Mouse (Mus musculus) neural tube, embryonic 13.5 days (tissue): ENCODE measurements around the gene Gm6588. TPM values are rescaled to one million over a fixed set of nuclear protein-coding genes. Genes with fewer than 3 reads are reported as not detected.
"Not testable (repeated sequence)": the region's sequence is repeated elsewhere in the genome, so short reads cannot be mapped to it uniquely, and the experiment has no call there.

Experiments used
- ATAC-seq: fragments of 200-750 bp; cut with Nextera tagmentation; 2 replicates; pipeline ENCODE4 v1.8.0; 2017; ENCODE audit warnings: low read depth, mild to moderate bottlenecking, moderate TSS enrichment, moderate library complexity
- H3K27ac ChIP-seq: fragments of 300-500 bp; sonication (generic); replicated peaks from 2 replicates; pipeline ENCODE4 v1.5.1; 2015; ENCODE audit warnings: moderate library complexity, mild to moderate bottlenecking, inconsistent platforms
- H3K27me3 ChIP-seq: fragments of 300-500 bp; sonication (generic); 2 replicates; pipeline ENCODE4 v1.6.1; 2015; ENCODE audit warnings: mild to moderate bottlenecking, inconsistent platforms
- H3K36me3 ChIP-seq: fragments of 300-500 bp; sonication (generic); 2 replicates; pipeline ENCODE4 v1.6.1; 2015; ENCODE audit warnings: mild to moderate bottlenecking, inconsistent platforms
- H3K4me1 ChIP-seq: fragments of 300-500 bp; sonication (generic); replicated peaks from 2 replicates; pipeline ENCODE4 v1.6.1; 2015; ENCODE audit warnings: inconsistent platforms
- H3K4me2 ChIP-seq: fragments of 300-500 bp; sonication (generic); 2 replicates; pipeline ENCODE4 v1.6.1; 2015; ENCODE audit warnings: inconsistent platforms, mild to moderate bottlenecking, moderate library complexity
- H3K4me3 ChIP-seq: fragments of 300-500 bp; sonication (generic); 2 replicates; pipeline ENCODE4 v1.5.1; 2015; ENCODE audit warnings: mild to moderate bottlenecking, inconsistent platforms
- H3K9ac ChIP-seq: fragments of 300-500 bp; sonication (generic); 2 replicates; pipeline ENCODE4 v1.6.1; 2015; ENCODE audit warnings: moderate library complexity, mild to moderate bottlenecking, inconsistent platforms
- H3K9me3 ChIP-seq: fragments of 300-500 bp; sonication (generic); 2 replicates; pipeline ENCODE4 v1.6.1; 2016; ENCODE audit warnings: inconsistent platforms
- WGBS: fragments of 180-500 bp; shearing (Covaris S2); methylation state at CpG from one replicate; pipeline ENCODE4 v1.1.7; 2015; 5-methylcytosine and 5-hydroxymethylcytosine counted together
- polyA plus RNA-seq: library from polyadenylated mRNA; unstranded; fragments of >200 nt; fragmentation: Nextera tagmentation; extraction: Ambion mirVana; gene quantifications from 2 replicates; pipeline ENCODE4 v1.2.1, GENCODE M21; 2015

Gene Gm6588
- 0.62 and 0.93 TPM in 2 replicates for polyA plus RNA-seq

DNA sequence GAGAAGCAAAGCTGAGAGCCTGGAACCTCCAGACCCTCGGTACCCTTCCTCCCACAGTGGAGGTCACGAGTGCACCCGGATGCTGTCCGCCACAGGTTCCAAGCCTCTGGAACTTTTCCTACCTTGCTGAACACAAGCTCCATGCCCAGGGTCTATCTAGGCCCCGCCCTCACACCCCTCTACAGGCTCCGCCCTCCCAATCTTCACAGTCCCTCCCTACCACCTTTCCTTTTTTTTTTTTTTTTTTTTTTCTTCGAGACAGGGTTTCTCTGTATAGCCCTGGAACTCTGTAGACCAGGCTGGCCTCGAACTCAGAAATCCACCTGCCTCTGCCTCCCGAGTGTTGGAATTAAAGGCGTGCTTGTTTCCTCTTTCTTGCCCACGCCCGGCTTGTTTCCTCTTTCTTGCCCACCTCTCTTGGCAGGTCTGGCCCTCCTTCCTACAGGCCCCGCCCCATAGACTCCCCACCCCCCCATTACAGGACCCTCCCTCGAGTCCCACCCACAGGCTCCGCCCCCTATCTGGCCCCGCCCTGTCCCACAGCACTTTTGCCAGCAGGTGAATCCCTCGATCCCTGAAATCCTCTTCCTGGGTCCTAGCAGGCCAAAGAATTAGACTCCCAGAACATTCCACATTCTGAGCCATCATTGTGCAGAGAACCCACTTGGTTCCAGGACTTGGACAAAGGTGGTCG, at the start of gene Gm6588:
Gene Gm6588, plus strand, starts transcription at position 680 of the 694 bp plus-strand sequence.
- no peak within 1 kb of the TSS for H3K4me3 ChIP-seq
- H3K27me3 ChIP-seq = peaks cover 21% of the 10 kb centered on the region
- no peaks in the 10 kb centered on the region for H3K4me1 ChIP-seq
- H3K27ac ChIP-seq = no peak within 1 kb of the TSS
- H3K4me2 ChIP-seq = no peak within 1 kb of the TSS
- H3K9me3 ChIP-seq = no peaks in the 10 kb centered on the region
- ATAC-seq = no peak
- H3K9ac ChIP-seq = no peak within 1 kb of the TSS
- 62% methylated on average over 18 of the region's 18 CpGs for WGBS
- 0 out of 2 replicates have a peak, but pooled peaks cover 4% of the 10 kb centered on the region for H3K36me3 ChIP-seq

DNA sequence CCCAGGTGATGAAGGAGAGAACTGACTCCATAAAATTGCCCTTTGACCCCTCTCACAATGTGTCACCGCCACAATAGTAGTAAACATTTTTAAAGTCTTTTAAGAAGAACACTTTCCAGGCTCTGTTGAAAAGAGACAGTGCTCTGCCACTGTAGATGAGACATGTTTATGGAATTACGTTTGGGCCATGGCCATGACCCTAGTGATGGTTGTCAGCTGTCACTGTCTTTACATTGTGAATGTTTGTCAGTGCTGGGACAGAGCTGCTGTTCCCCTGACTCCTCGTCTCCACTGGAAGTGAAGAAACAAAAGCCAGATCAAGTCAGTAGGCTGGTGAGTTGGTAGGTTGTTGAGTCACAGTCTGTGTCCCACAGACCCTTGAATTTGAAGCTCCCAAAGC, 46.8 kb upstream of the Gm6588 start:
- H3K9ac ChIP-seq = no peak overlapping the region
- H3K27me3 ChIP-seq = no peaks in the 10 kb centered on the region
- no peak overlapping the region for H3K4me3 ChIP-seq
- no peaks in the 10 kb centered on the region for H3K9me3 ChIP-seq
- H3K27ac ChIP-seq = no peak overlapping the region
- ATAC-seq = no peak
- no peaks in the 10 kb centered on the region for H3K4me1 ChIP-seq
- no peaks in the 10 kb centered on the region for H3K36me3 ChIP-seq
- WGBS = 73% methylated on average over 3 of the region's 3 CpGs
- no peak overlapping the region for H3K4me2 ChIP-seq

DNA sequence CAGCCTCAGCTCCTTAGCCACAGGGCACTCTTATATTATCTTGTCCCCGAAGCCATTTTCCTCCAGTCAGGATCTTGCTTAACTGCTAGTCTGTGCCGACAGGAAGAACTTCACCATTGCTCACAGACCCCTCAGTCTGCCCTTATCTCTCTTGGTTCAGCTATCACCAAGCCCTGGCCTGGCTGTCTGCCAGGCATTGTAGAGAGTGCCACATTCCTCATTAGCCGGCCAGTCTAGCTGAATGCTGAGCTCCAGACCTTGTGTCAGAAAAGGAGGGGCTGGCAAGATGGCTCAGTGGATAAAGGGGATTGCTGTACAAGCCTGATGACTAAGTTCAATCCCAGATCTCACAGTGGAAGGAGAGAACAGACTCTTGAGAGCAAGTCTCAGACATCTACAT, 43.2 kb upstream of the Gm6588 start:
- Histone ChIP-seq H3K9ac (no peak overlapping the region), H3K27me3 (no peaks in the 10 kb centered on the region), H3K4me3 (no peak overlapping the region), H3K36me3 (no peaks in the 10 kb centered on the region), H3K27ac (no peak overlapping the region), H3K4me2 (no peak overlapping the region), H3K4me1 (peaks cover 10% of the 10 kb centered on the region), H3K9me3 (no peaks in the 10 kb centered on the region)
- WGBS = 75% methylated on average over 3 of the region's 3 CpGs
- no peak for ATAC-seq

DNA sequence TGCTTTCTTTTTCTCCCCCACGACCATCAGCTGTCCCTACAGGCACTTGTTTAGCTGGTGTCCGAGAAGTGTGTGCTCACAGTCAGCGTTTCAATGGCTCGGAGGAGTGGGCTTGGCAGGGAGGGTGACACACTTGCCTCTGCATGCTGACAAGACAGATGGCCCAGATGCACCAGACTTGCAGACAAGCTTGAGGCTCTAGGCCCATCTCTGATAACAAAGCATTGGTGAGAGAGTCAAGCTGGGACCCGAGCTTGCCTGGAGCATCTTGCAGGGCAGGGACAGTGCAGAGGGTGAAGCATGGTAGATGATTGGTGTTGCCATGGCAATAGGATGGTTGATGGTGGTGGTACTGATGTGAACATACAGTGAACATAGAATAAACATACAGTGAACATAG, 40.0 kb upstream of the Gm6588 start:
- Histone ChIP-seq H3K27ac (0 out of 2 replicates have a peak overlapping the region, but pooled peaks have one; percentile 29), H3K4me3 (no peak overlapping the region), H3K36me3 (no peaks in the 10 kb centered on the region), H3K27me3 (no peaks in the 10 kb centered on the region; the same call in 1 of the 2 replicates), H3K4me1 (peaks cover 24% of the 10 kb centered on the region), H3K9me3 (no peaks in the 10 kb centered on the region), H3K9ac (no peak overlapping the region), H3K4me2 (no peak overlapping the region)
- WGBS = 39% methylated on average over 5 of the region's 5 CpGs
- no peak for ATAC-seq

DNA sequence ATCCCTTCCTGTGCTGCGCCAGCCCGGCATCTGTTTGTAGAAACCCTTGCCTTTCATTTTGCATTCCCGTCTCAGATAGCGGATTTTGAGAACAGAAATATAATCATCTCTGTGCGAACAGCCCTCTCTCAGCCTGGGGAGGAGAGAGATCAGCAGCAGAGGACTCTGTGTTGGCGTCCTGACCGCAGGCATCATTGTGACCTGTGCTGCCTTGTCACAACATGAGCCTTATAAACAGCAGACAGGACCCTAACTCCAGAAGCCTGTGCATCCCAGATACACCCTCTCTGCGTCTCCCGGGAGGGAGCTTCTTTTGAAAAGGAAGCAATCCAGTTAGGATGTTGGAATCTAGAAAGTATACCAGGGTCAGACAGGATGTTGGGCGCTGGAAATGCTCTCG, 38.2 kb upstream of the Gm6588 start:
- Histone ChIP-seq H3K4me2 (peak overlapping the region; percentile 36), H3K27me3 (no peaks in the 10 kb centered on the region; the same call in 1 of the 2 replicates), H3K4me3 (no peak overlapping the region), H3K9ac (no peak overlapping the region), H3K36me3 (no peaks in the 10 kb centered on the region), H3K9me3 (no peaks in the 10 kb centered on the region), H3K4me1 (peaks cover 24% of the 10 kb centered on the region), H3K27ac (peak overlapping the region; percentile 59)
- 43% methylated on average over 11 of the region's 11 CpGs for WGBS
- no peak for ATAC-seq

DNA sequence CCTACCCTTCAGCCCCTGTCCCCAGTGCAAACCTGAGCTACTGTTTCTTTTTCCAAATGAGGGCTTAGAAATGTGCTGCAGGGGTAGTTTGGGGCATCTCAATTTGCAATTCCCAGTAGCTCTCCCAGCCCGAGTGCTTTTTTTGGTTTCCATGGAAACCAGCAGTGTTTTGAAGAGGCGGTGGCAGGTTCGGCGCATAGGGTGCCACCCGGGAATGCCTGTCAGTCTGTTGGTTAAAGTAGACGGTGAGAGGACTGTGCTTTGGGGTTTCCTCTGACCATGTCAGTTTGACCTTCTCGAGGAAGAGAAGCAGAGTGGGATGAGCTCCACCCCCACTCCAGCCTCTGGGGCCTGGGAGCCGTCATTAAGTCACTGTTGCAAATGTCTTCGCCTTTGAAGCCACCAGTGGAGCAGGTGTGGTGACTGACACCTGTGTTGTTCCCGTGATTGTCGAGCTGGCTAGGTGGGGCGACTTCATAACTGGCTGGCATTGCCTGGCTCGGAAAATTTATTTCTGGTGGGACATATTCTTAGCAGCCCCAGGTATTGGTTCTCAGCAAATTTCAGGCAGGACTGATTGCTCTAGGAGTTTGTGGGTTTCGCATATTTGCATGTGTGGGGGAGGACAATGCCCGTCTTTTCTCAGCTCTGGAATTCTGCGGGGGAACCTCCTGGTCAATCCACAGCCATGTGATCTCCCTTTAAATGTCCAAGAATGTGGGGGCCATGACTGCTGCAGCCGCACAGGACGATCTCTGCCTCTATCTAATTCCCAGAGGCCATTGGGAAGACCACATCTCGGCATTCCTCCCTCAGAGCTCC, 37.5 kb upstream of the Gm6588 start:
- peak; percentile 28; the same call in 1 of the 2 replicates for ATAC-seq
- H3K9ac ChIP-seq = no peak overlapping the region
- no peaks in the 10 kb centered on the region for H3K9me3 ChIP-seq
- peak overlapping the region; percentile 59 for H3K27ac ChIP-seq
- no peaks in the 10 kb centered on the region; the same call in 1 of the 2 replicates for H3K27me3 ChIP-seq
- H3K36me3 ChIP-seq = no peaks in the 10 kb centered on the region
- no peak overlapping the region for H3K4me3 ChIP-seq
- H3K4me1 ChIP-seq = peaks cover 30% of the 10 kb centered on the region
- WGBS = 13% methylated on average over 19 of the region's 19 CpGs
- H3K4me2 ChIP-seq = peak overlapping the region; percentile 36

DNA sequence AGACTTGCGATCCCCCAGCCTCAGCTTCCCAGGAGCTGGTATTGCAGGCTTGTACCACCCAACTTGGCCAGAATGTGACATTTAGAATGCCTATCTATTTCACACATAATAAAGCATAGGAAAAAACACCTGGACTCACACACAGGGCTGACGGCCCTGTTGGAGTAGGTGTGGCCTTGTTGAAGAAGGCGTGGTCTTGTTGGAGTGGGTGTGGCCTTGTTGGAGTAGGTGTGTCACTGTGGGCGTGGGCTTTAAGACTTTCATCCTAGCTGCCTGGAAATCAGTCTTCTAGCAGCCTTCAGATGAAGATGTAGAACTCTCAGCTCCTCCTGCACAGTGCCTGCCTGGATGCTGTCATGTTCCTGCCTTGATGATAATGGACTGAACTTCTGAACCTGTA, 36.4 kb upstream of the Gm6588 start:
- peaks cover 36% of the 10 kb centered on the region for H3K4me1 ChIP-seq
- not testable (repeated sequence) for H3K27me3 ChIP-seq, H3K36me3 ChIP-seq, H3K9me3 ChIP-seq, H3K4me3 ChIP-seq, H3K27ac ChIP-seq, H3K4me2 ChIP-seq, ATAC-seq, H3K9ac ChIP-seq
- WGBS = 83% methylated on average over 4 of the region's 4 CpGs

DNA sequence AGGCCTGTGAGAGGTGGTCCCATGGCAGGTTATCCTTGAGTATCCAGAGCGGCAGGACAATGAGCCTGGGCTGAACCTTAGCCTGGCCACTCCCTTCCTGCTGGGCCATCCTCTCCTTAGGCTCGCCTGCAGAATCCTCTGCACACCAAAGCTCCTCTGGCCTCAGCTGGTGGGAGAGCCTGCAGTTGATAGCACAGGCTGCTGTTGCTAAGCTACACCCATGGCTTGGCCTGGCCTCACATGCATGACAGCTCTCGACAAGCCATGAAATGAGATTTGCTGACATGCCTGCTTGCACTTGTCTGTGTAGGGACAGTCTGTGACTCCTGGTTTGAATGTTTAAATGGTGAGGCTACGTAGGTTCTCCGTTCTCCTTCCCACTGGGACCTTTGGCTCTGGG, 32.6 kb upstream of the Gm6588 start:
- Histone ChIP-seq H3K36me3 (peaks cover 9% of the 10 kb centered on the region; the same call in 1 of the 2 replicates), H3K9ac (no peak overlapping the region), H3K4me3 (no peak overlapping the region), H3K4me1 (peaks cover 19% of the 10 kb centered on the region), H3K27ac (peak overlapping the region; percentile 42; the same call in 1 of the 2 replicates), H3K27me3 (no peaks in the 10 kb centered on the region; the same call in none of the 2 replicates), H3K9me3 (no peaks in the 10 kb centered on the region), H3K4me2 (no peak overlapping the region)
- peak; percentile 54; the same call in 1 of the 2 replicates for ATAC-seq
- 42% methylated on average over 5 of the region's 5 CpGs for WGBS

DNA sequence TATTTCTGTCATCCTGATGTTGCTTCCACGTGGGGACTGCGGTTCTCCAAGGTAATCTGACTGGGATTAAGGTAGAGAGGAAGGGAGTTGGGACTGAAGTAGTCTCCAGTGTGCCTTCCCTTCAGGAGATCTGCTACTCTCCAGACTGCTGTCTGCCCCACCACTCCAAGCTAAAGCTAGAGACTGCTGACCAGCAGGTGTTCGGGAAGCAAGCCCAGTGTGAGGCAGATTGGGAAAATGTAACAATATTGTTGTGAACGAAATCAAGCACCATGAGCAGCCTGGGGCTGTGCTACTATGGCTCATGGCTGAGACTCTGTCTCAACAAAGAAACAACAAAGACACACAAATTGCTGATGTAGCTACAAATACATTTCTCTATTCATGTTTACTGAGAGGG, 31.2 kb upstream of the Gm6588 start:
- 57% methylated on average over 4 of the region's 4 CpGs for WGBS
- Histone ChIP-seq H3K9me3 (no peaks in the 10 kb centered on the region), H3K4me2 (no peak overlapping the region), H3K9ac (no peak overlapping the region), H3K36me3 (peaks cover 15% of the 10 kb centered on the region; the same call in 1 of the 2 replicates), H3K4me1 (peaks cover 12% of the 10 kb centered on the region), H3K4me3 (no peak overlapping the region), H3K27me3 (no peaks in the 10 kb centered on the region; the same call in none of the 2 replicates), H3K27ac (no peak overlapping the region)
- ATAC-seq = no peak

DNA sequence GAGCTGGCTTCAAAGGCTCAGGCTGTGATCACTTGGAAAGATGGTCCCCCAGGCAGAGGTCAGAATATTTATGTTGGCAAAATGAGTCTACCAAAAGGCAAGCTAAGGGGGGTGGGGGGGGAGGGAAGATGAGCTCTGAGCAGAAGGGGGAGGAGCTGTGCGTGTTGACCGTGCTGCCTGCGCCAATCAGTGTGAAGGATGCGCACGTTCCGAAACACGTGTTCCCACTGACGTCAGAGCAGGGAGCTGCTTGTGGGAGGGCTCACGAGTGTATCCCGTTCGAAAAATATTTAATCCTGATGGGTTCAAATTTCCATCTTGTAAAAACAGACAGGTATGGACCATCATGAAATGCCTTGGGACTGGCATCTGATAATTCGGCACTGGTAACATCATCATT, 29.7 kb upstream of the Gm6588 start:
- peaks cover 8% of the 10 kb centered on the region for H3K27me3 ChIP-seq
- no peak for ATAC-seq
- H3K9me3 ChIP-seq = no peaks in the 10 kb centered on the region
- H3K4me3 ChIP-seq = no peak overlapping the region
- WGBS = 40% methylated on average over 12 of the region's 12 CpGs
- no peak overlapping the region for H3K9ac ChIP-seq
- H3K36me3 ChIP-seq = peaks cover 15% of the 10 kb centered on the region; the same call in 1 of the 2 replicates
- H3K4me2 ChIP-seq = peak overlapping the region; percentile 27
- no peak overlapping the region for H3K27ac ChIP-seq
- H3K4me1 ChIP-seq = peaks cover 12% of the 10 kb centered on the region

DNA sequence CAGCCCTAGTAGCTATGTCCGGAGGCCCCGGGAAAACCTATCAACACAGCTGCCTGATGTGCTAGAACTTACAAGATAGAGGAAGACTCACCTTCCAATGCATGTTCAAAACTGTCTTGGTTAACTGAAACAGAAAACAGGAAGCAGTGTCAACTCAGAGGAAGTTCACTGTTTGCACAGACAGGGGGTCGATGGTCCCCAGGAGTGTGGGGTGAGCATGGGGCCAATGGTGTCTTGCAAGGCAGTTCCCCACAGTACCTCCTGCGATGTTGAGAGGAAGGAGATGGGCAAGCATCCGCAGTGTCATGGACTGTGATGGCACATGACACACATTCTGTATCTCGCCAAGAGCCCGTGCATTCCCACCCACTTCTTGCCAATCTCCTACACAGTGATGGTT, 22.6 kb upstream of the Gm6588 start:
- Histone ChIP-seq H3K27ac (no peak overlapping the region), H3K9ac (no peak overlapping the region), H3K4me1 (0 out of 2 replicates have a peak, but pooled peaks cover 3% of the 10 kb centered on the region), H3K27me3 (peaks cover 26% of the 10 kb centered on the region), H3K9me3 (no peaks in the 10 kb centered on the region), H3K36me3 (peaks cover 5% of the 10 kb centered on the region; the same call in 1 of the 2 replicates), H3K4me2 (no peak overlapping the region), H3K4me3 (no peak overlapping the region)
- 87% methylated on average over 7 of the region's 7 CpGs for WGBS
- ATAC-seq = no peak

DNA sequence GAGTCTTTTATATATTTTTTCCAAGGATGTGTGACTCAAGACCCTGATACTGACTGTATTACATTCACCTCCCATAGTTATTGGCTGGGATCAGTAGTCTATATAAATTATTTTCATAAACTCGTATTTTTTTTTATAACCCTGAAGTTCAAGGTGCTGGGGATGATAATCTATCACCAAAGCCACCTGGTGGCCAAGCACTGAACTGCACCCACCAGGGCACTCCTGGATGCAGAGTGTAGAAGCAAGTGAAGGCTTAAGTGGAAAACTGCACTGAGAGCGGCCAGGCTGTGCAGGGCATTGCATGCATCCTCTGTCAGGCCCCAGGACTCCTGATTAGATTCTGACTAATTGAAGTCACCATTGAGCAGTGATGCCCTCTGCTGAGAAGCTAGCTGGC, 21.9 kb upstream of the Gm6588 start:
- ATAC-seq = no peak
- Histone ChIP-seq H3K9me3 (no peaks in the 10 kb centered on the region), H3K27ac (no peak overlapping the region), H3K27me3 (peaks cover 33% of the 10 kb centered on the region), H3K4me3 (no peak overlapping the region), H3K36me3 (no peaks in the 10 kb centered on the region), H3K4me2 (no peak overlapping the region), H3K9ac (no peak overlapping the region), H3K4me1 (0 out of 2 replicates have a peak, but pooled peaks cover 3% of the 10 kb centered on the region)
- 39% methylated on average over 2 of the region's 2 CpGs for WGBS
